Mouse (Mus musculus) CD4-positive, CD25-positive, alpha-beta regulatory T cell, adult 2 months (primary cell): Measurements from ENCODE around the gene Gm20388.

Experiments used
- DNase-seq: peaks from one replicate; pipeline ENCODE4 v3.0.0-alpha.2; 2012; ENCODE audit warnings: low read depth, low spot score

Gene Gm20388

DNA sequence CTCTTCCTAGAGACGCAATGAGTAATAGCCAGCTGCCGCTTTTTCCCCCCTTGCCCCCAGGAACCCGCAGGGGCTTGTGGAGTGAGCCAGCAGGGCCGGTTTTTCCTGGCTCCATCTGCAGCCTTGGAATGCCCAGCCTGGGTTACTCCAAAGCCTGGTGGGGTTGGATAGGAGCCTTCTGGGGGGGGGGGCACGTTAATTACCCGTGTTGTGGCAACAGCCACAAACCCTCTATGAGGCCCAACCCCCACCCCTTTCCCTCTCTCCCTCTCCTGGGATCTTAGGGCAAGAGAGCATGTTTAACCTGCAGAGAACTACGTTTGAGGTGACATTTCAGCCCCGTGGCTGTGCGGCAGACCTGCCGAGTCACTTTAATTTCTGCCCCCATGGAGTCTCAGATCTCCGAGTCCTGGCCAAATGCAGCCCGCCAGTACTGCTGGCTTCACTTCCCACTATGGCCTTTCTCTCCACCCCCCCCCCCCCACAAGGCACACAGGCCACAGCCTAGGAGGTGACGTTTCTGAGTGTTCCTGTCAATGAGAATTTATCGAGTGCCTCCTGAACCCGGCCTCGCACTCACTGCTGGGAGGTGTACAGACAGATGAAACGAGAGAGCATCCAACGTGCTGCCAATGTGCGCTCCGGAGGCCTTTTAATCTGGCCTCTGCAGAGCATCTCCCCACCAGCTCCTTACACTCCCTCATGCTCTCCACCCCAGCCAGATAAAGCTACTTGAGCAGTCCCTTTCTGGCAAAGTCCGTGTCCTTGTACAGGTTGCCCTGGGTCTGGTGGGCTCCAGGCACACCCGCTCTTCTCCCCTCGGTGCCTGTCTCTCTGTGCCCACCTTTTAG is 629.4 kb downstream of the Gm20388 start:
- DNase-seq, result peak; percentile 24

DNA sequence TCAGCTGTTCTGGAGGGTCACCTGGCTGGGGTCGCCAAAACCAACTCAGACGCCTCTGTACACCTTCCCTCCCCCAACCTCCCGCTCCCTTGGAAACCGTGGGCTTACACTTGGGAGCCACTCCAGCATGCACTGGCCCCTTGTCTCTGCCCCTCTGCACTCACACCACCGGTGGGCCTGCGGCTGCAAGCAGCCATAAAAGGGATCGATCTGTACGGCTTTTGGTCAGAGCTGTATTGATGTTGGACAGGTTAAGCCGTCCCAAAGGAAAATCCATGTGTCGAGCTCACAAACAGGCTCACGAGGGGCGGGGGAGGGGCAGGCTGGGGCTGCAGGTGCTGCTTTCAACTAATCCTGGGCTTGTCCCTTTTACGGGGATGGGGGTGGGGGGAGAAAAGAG is 632.4 kb downstream of the Gm20388 start:
- DNase-seq, result no peak

DNA sequence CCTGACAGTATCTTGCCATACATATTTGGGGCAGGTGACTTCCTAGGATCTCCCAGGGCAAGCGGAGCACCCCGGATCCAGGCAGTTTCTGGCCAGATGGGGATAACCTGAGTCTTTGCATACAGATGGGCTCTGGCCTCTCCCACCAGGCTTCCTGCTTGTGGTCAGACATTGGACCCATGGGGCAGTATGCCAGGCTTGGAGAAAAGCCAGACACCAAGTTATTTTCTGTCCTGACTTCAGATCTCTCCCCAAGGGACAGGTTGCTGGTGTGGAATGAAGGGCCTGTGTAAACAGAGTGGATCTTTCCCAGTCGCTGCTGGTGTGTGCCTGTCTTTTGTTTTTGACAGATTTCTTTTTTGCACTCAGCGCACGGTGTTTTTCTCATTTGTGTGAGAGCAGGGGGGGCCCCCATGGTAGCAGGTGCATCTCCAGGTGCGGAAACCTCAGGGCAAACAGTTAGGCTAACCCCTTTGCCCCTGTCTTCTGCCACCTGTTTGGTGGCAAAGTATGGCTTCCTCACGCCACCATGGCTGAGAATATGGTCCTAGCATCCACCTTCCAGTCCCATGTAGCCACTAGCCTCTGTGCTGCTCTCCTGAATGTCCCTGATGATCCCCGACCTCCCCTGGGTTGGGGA is 632.9 kb downstream of the Gm20388 start:
- peak; percentile 51 for DNase-seq

DNA sequence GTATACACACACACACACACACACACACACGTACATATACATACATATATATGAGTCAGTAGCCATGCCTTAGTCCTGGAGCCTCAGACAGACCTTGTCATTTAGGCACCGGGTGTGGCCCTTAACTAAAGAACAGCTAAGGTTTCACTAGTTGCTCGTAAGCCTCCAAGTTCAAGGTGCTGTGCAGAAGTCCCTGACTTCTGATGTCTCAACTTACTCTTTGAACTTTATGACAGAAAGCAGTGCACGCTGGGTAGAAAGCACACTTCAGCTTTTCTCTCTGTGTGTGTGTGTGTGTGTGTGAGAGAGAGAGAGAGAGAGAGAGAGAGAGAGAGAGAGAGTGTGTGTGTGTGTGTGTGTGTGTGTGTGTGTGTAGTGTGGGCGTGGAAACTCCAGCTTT is 633.5 kb downstream of the Gm20388 start:
- DNase-seq, result peak; percentile 78

DNA sequence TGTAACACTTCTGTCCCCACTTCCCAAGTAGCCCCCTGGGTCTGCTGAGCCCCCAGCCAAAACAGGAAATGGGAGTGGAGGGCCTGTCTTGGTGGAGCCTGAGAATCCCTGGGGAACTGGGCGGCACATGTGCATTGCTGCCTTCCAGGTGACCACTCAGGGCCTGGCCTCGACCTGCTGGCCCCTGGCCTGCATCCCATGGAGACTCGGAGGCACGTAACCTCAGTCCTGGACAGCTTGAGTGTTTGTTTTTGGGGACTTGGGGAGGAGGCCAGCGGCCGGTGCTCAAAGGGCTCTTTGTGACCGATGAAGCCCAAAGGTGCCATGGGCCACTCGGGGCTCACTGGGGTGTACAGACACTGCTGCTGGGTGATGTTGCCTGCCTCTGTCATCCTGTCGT is 636.9 kb downstream of the Gm20388 start:
- no peak for DNase-seq

DNA sequence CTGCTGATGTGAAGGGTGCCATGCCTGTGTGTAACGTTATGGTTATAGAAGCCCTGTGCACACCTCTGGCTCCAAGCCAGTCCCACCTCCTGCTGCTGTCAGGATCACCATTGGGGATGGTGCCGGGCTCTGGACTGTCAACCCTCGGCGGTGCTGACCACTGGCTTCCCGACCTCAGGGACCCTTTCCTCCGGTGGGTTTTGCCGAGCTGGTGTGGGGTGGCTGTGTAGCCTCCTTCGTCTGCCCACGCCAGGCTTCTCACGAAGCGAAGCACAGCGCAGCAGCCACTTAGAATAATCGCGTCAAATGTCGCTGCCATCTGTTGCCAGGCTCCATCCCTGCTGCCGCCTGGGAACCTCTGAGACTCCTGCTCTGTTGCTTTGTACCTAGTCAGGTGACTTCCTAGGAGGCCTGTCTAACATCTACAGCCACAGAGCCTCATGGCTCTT is 637.7 kb downstream of the Gm20388 start:
- DNase-seq, result no peak

DNA sequence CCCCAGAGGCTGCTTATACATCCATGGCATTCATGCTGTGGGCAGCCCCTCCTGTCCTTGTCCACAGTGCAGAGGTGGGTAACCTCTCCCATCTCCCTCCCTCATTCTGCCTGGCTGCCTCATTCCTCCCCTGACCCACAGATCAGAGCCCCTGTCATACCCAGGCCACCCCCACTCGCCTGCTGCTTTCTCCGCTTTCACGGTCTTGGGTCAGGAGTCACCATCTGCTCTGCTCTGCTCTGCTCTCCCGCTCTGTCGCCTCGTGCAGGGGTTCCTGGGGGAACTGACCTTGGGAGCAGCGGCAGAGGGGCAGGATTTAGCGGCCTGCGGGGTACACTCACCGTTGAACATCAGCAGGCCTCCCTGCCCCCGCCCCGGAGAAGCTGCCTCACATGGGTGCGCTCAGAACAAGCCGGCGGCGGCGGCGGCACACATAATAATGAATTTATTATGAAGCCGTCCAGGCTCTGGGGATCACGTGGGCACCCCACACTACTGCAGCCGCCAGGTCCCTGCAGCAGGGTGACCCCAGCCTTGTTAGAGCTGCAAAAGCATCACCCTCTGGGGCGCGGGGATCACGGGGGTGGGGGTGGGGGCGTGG is 638.8 kb downstream of the Gm20388 start:
- no peak for DNase-seq

DNA sequence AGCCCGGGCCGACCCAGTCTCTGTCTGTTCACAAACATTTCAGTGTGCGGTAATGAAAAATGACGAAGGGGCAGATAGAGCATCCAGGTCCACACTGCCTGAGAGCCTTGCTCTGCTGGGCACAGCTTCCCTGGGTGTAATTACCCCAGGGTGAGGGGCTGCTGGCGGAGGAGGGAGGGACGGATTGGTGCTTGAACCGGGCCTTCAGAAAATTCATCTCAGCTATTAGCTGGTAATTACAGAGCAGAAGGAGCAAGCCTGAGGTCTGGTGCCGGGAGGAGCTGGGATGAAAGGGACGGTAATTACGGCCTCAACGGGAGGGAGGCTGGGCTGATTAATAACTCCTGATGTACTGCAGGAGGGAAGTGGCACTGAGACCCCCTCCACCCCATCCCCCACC is 639.3 kb downstream of the Gm20388 start:
- DNase-seq, result no peak

DNA sequence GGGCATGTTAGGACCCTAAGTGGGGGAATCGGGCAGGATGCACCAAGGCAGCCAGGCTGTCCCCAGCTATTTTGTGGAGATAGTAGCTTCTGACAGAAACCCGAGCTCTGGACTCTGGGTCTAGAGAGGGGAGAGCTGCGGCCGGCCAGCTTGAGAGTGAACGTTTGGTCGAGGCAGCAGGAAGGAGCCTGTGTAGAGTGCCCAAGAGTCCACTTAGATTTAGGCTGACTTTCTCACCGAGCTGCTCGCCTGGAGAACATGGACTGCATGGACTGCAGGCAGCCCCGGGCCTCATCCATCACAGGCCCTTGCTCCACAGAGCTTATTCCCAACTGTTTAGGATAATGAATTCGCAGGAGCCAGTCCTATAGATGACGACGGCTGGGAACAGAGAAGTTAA is 639.8 kb downstream of the Gm20388 start:
- no peak for DNase-seq

DNA sequence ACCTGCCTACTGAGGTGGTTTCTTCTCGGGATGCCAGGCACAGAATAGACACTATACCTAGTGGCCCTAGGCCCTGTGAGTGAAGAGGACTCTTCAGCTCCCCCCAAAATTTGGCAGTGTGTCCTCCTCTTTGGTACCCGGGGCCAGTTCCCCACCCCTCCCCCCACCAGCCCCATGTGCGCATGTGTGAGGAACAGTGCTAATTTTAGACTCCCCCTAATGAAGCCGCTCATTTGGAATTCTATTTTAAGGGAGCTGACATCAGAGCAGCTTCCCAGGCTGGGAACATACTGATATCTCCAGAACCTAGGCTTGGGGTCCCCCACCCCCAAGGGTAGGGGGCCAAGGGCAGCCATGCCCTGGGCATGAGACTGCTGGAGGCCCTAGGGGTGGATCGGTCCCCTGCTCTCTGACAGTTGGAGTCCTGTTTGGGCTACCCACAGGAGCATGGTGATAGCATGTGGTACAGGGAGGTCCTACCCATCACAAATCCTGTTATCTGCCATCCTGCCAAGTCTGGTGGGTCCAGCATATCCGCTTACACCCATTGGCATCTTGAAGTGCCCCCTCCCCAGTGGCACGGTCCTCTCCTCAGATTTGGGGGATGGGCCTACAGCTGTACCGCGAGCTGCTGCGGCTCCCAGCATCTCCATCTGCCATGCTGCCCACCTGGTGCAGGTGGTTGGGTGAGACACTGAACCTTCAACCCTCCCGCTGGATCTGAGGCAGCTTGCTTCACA is 640.5 kb downstream of the Gm20388 start:
- DNase-seq, result no peak

DNA sequence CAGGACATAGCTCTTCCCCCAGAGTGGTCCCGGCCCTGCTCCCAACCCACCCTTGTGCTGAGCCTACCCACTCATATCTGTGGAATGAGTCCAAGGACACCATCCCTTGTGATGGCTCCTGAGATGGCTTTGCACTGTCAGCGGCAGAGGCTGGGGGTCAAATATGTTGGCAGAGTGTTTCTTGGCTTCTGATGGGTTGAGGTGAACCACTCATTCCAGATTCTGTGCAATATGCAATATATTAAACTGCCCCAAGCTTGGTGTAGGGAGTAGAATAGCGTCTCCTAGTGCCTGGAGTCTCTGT is 641.0 kb downstream of the Gm20388 start:
- no peak for DNase-seq

DNA sequence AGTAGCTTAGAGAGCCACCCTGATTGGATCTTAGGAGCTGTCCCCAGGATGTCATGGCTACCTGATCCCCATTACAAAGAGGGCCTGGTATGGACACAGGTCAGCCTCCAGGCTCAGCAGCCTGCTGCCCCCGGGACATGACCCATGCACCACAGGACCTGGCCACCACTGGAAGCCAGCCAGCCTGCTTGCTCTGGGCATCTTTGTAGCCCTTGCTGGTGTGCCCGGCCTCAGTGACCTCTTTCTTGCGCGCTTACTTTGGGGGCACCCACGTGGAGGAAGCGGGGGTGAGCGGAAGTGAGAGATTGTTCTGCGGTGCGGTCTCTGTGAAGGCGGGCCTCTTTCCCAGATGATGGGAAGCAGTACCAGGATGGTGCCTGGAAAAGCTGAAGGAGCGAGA is 641.9 kb downstream of the Gm20388 start:
- no peak for DNase-seq

DNA sequence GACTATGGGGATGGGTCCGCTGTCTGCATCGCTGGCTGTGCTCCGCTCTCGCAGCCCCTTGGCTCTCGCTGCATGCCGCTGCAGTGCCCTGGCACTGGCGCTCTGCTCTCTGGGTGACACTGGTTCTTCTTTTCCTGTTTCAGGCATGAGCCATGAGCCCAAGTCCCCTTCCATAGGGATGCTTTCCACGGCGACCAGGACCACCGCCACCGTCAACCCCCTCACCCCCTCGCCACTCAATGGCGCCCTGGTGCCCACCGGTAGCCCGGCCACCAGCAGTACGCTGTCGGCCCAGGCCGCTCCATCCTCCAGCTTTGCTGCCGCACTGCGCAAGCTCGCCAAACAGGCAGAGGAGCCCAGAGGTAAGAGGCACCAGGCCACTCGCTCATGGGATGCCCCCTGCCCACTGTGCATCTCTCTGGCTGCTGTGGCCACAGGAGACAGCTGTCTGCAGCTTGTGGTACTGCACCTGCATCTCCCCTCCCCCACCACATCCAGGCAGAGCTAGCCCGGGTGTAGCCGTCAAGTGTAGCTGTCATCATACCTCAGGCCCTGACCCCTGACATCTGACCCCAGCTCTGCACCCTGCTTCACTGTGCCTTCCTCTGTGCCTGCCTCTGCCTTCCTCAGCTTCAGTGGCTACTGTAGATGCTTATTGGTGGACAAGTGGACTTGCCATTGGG is 642.9 kb downstream of the Gm20388 start:
- DNase-seq, result no peak

DNA sequence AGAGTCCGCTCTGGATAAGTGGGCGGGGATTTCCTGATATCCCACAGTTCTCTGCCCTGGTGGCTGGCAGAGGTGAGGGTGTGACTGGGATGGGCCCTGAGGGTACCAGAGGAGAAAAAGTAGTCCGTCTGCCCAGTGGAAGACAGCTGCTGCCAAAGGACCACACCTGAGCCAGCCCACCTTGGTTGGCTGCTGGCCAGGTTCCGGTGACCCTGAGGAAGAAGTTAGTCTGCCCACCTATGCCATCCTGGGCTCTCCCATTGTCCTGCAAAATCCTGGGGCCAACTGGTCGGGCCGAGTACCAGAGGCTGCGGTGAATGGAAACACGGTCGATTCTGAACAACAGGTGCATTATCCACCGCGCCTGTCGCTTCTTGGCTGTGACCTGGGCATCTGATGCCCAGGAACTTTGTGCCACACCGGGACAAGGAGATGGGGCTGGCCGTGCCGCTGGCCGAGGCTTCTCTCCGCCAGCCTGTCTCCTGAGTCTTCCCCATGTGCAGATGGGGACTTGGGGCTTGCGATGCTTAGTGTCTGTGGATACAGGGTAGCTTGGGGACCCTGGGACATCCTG is 643.9 kb downstream of the Gm20388 start:
- no peak for DNase-seq

DNA sequence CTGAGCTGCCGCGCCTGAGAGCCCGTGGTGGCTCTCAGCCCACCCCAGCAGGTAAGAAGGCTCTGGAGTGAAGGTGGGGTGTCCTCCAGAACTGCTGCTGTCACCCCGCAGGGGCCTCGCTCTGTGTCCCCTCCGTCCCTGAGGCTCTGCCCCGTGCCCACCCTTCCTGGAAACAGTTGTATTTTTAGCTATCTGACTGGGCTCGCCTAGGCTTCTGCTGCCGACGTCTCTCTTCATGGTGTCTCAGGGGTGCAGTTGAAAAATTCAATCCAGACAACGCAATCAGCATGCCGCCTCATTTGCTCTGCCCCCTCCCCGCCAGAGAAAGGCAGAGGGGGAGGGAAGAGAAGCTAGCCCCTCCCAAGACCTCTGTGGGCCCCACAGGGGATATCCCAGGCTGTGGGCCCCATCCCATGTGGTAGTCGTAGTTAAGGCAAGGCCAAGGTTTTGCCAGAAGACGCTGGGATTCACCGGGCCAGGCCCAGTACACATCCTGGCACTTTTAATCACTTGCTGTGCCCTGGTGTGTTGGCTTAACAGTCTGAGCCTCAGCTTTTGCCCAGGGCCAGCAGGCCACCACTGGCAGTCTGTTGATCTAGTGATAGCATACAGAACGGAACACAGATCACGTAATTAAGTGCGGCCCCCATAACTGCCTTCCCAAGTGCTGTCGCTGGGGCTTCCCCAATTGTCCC is 645.7 kb downstream of the Gm20388 start:
- peak; percentile 20 for DNase-seq

DNA sequence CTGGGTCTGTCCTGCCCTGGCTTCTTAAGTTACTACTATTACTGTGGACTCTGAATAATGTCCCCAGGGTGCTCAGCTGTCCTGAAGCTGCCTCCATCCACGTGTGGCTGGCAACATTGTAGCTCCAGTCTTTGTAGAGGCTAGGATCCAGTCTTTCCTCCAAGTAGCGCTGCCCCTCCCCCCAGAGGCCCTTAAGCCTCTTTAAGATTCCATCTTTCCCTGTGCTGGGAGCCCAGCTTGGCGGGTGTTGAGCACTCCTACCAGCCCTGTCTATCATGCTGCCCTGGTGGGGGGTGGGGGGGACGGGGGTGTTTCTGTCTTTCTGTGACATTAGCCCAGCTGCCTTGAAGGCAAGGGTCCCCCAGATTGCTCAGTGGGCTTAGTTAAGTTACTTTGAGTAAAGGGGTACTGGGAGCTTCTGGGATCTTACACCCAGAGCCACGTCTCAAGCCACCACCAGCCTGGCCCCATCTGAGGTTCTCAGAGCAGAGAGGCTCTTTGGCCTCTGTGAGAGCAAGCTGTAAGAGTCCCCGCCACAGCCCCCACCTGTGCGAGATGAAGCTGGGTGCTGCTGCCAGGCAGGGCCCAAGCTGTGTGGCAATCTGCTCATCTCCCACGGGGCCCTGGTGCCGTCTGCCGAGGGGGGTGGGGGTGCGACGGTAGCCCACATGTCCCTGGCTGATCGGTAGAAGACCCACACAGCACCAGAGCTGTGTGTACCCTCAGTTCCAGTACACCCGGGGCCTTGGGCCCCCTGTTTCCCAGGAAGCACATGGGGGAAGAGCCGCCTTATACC is 646.7 kb downstream of the Gm20388 start:
- DNase-seq, result no peak

DNA sequence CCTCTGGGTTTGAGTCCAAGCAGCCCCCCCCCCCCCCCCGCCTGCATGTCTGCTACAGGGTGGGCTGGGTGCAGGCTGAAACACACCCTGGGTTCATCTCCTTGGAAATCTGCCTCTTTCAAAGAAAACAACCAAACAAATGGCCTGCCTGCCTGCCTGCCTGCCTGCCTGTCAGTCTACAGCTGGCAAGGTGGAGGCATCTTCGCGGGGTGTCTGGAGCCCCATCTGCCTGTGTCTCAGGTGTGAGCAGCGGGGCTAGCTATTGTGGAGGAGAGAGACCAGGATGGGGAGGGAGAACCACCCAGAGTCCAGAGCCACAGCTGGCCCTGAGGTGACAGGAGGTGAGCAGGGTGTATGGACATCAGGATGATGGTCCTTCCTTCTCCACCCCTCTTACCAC is 647.5 kb downstream of the Gm20388 start:
- no peak for DNase-seq

DNA sequence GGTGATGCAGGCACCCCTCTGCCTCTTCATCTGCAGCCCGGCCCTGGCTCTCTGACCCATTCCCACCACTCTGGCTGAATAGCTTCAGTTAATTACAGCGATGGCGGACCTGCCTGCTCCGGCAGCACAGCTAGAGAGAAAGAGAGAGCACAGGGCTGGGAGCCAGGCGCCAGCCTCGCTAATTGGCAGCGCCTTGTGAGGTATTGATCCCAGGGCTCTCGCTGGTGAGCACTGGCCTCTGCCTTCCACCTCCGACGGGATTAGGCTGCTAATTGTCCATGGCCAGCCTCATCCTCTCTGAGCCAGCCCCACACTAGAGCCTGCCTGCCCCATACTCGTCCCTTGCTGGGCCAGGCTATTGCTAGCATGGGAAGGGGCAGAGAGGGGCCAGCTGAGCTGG is 649.0 kb downstream of the Gm20388 start:
- no peak for DNase-seq

DNA sequence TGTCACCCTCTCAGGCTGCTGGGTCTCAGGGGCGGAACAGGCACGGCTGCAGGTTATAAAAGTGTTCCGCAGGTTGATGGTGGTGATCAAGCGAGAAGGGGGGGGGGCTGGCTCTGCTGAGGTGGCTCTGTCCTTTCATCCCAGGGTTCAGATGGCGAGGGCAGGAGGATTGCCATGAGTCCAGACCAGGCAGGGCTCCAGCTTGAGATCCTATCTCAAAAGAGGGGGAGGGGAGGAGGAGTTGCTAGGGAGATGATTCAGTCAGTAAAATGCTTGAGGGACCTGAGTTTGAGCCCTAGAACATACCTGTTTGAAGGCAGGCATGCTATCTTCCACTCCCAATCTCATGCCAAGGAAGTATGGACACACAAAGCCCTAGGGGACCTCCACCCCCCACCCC is 649.9 kb downstream of the Gm20388 start:
- no peak for DNase-seq
